ENCODE assay signal across 15 mouse cellular contexts in genomic region chr11:76322081-76322480, GRCm38 (mm10).
A peak's percentile ranks its signal among the peaks of the same experiment; 100 is the strongest.
DNase-seq lines count a peak whose midpoint lies in the region; ATAC-seq and TF ChIP-seq lines count a peak whose summit lies in the region.
"Had no signal": no experiment of that assay in that cellular context is flagged by ENCODE, and none has a peak within 500 bp of the region (broad histone marks: within the 10 kb centered on the region; RNA-seq: fewer than 3 reads in every experiment).

No protein-coding gene starts in this region.

- peak; percentile 38 for DNase-seq in adrenal gland, adult 2 months
- no peak for DNase-seq in adrenal gland, postnatal 4 days (ENCODE audit: low spot score in 2 of 2)
- DNase-seq in heart, adult 9 months (ENCODE audit: low spot score in 2 of 2): peak; percentile 21 to 26
- no peak for DNase-seq in heart, adult 8-10 months (ENCODE audit: low spot score)
- no peak for DNase-seq in heart, postnatal 0 days (ENCODE audit: low spot score)
- DNase-seq in layer of hippocampus, adult 9-11 months: no peak
- no peak for DNase-seq in right cerebral cortex, postnatal 36 days (ENCODE audit: low spot score in 2 of 2)
- DNase-seq: gastrocnemius, postnatal 36 days; kidney, postnatal 14 days; lung, postnatal 14 days had no signal

- H3K4me1 ChIP-seq in embryonic facial prominence, embryonic 13.5 days: peaks cover 74% of the 10 kb centered on the region
- 0 out of 2 replicates have a peak, but pooled peaks cover 6% of the 10 kb centered on the region for H3K4me1 ChIP-seq in heart, postnatal 0 days (ENCODE audit: control insufficient read depth, insufficient read depth)

- no peaks in the 10 kb centered on the region for H3K27me3 ChIP-seq in embryonic facial prominence, embryonic 13.5 days
- H3K27me3 ChIP-seq in heart, postnatal 0 days (ENCODE audit: control insufficient read depth, insufficient read depth, low read length): no peaks in the 10 kb centered on the region
- H3K27me3 ChIP-seq: midbrain, embryonic 13.5 days; neural tube, embryonic 12.5 days had no signal

- 83% methylated on average over 1 of the region's 1 CpGs for WGBS in embryonic facial prominence, embryonic 13.5 days
- 72% methylated on average over 1 of the region's 1 CpGs for WGBS in heart, postnatal 0 days

- no peak overlapping the region for H3K9ac ChIP-seq in embryonic facial prominence, embryonic 13.5 days
- no peak overlapping the region for H3K9ac ChIP-seq in heart, postnatal 0 days (replicated peaks; ENCODE audit: low read depth, low read length)
- H3K9ac ChIP-seq: midbrain, embryonic 13.5 days; neural tube, embryonic 12.5 days had no signal

- no peak overlapping the region for H3K4me2 ChIP-seq in embryonic facial prominence, embryonic 13.5 days
- H3K4me2 ChIP-seq in heart, postnatal 0 days (ENCODE audit: low read depth, low read length): no peak overlapping the region
- H3K4me2 ChIP-seq: midbrain, embryonic 13.5 days; neural tube, embryonic 12.5 days had no signal

- ATAC-seq in embryonic facial prominence, embryonic 13.5 days (ENCODE audit: insufficient number of reproducible peaks, insufficient read depth, low FRiP score, low TSS enrichment, low read depth): no peak
- 0 out of 2 replicates have a peak, but pooled peaks have one; percentile 41 for ATAC-seq in heart, postnatal 0 days (ENCODE audit: insufficient read depth, low read depth)
- ATAC-seq: inflammation-experienced regulatory T-cells, adult 6 months; midbrain, embryonic 13.5 days had no signal

- H3K4me3 ChIP-seq in embryonic facial prominence, embryonic 13.5 days: no peak overlapping the region
- H3K4me3 ChIP-seq in heart, postnatal 0 days (ENCODE audit: low read depth, low read length): no peak overlapping the region
- H3K4me3 ChIP-seq: forebrain, embryonic 10.5 days; midbrain, embryonic 13.5 days; neural tube, embryonic 12.5 days had no signal

- peak overlapping the region; percentile 79; the same call in 1 of the 2 replicates for H3K27ac ChIP-seq in embryonic facial prominence, embryonic 13.5 days
- H3K27ac ChIP-seq in heart, postnatal 0 days (ENCODE audit: low read depth): no peak overlapping the region
- H3K27ac ChIP-seq: midbrain, embryonic 13.5 days; neural tube, embryonic 12.5 days had no signal

- TF ChIP-seq CTCF in heart, postnatal 0 days (IDR thresholded peaks at IDR 0.05; ENCODE audit: low read depth): no peak

- 0 out of 2 replicates have a peak, but pooled peaks cover 4% of the 10 kb centered on the region for H3K36me3 ChIP-seq in embryonic facial prominence, embryonic 13.5 days
- H3K36me3 ChIP-seq in heart, postnatal 0 days (replicated peaks; ENCODE audit: control insufficient read depth, insufficient read depth, low read length): no peaks in the 10 kb centered on the region
- H3K36me3 ChIP-seq: midbrain, embryonic 13.5 days; neural tube, embryonic 12.5 days had no signal

- no peak for TF ChIP-seq EP300 in heart, postnatal 0 days (IDR thresholded peaks at IDR 0.05; ENCODE audit: low read depth)

- H3K9me3 ChIP-seq in embryonic facial prominence, embryonic 13.5 days: 0 out of 2 replicates have a peak, but pooled peaks cover 5% of the 10 kb centered on the region
- 0 out of 2 replicates have a peak, but pooled peaks cover 4% of the 10 kb centered on the region for H3K9me3 ChIP-seq in heart, postnatal 0 days (replicated peaks; ENCODE audit: control insufficient read depth, low read length)
- H3K9me3 ChIP-seq: midbrain, embryonic 13.5 days; neural tube, embryonic 12.5 days had no signal

Comparison
In these comparisons a context has a peak if more than half of its experiments do, and no peak if none do; other contexts are left out.
1. DNase-seq: peak in adrenal gland, adult 2 months (single experiment) and heart, adult 9 months (2 of 2); none in adrenal gland, postnatal 4 days (0 of 2), heart, adult 8-10 months (single experiment), heart, postnatal 0 days (single experiment), layer of hippocampus, adult 9-11 months (single experiment) and right cerebral cortex, postnatal 36 days (0 of 2).